Mouse (Mus musculus) G1E (cell line): ENCODE data around the gene Cux1. TPM values are rescaled to one million over a fixed set of nuclear protein-coding genes. Genes with fewer than 3 reads are reported as not detected.

Experiments used
- ATAC-seq: 2 replicates; pipeline ENCODE4 v1.8.0; 2016; ENCODE audit warnings: mild to moderate bottlenecking; ENCODE audit not compliant: insufficient number of reproducible peaks, poor library complexity, low FRiP score, severe bottlenecking; ENCODE audit errors: extremely low read depth
- DNase-seq: peaks from one replicate; pipeline ENCODE4 v3.0.0; 2012; ENCODE audit warnings: low spot score
- H3K27me3 ChIP-seq: 2 replicates; pipeline ENCODE4 v1.6.1; 2012; ENCODE audit warnings: mild to moderate bottlenecking, low read length, inconsistent platforms; ENCODE audit not compliant: insufficient read depth
- H3K36me3 ChIP-seq: replicated peaks from 2 replicates; pipeline ENCODE3; 2012; ENCODE audit warnings: mild to moderate bottlenecking, inconsistent platforms
- H3K4me1 ChIP-seq: 2 replicates; pipeline ENCODE4 v1.6.1; 2012; ENCODE audit warnings: low read depth, low read length, inconsistent platforms, mixed read lengths; ENCODE audit not compliant: insufficient read depth
- H3K4me3 ChIP-seq: 2 replicates; pipeline ENCODE4 v1.5.1; 2012; ENCODE audit warnings: low read depth, mild to moderate bottlenecking, inconsistent platforms, low read length, moderate library complexity, mixed read lengths
- H3K9me3 ChIP-seq: replicated peaks from 2 replicates; pipeline ENCODE4 v1.6.1; 2012; ENCODE audit warnings: inconsistent platforms
- CTCF ChIP-seq: IDR thresholded peaks from 2 replicates; pipeline ENCODE4 v1.5.1; 2012; ENCODE audit warnings: low read depth, low read length, inconsistent platforms, mixed read lengths
- GATA1 ChIP-seq: IDR thresholded peaks from 2 replicates; pipeline ENCODE4 v1.6.1; 2012; ENCODE audit warnings: borderline replicate concordance, low read length, inconsistent platforms, mixed read lengths
- GATA2 ChIP-seq: IDR thresholded peaks from 2 replicates; pipeline ENCODE4 v1.6.1; 2012; ENCODE audit warnings: low read depth, low read length, inconsistent platforms, borderline replicate concordance
- POLR2AphosphoS5 ChIP-seq: IDR thresholded peaks from 2 replicates; pipeline ENCODE4 v1.6.1; 2012; ENCODE audit warnings: low read depth, low read length, inconsistent platforms; ENCODE audit not compliant: insufficient replicate concordance
- TAL1 ChIP-seq: conservative IDR thresholded peaks from 2 replicates; pipeline ENCODE4 v1.6.1; 2012; ENCODE audit warnings: low read depth, low read length, inconsistent platforms, mixed read lengths
- polyA plus RNA-seq: library from polyadenylated mRNA; stranded (reverse); fragments of >175 nt; gene quantifications from 2 replicates; pipeline ENCODE4 v1.2.3, GENCODE M21; 2012
- total RNA-seq, 2 experiments: library from RNA; stranded (forward) in 1 of 2; stranded (reverse) in 1 of 2; fragments of 200-1000 nt in 1 of 2; fragments of >200 nt in 1 of 2; fragmentation: Nextera tagmentation in 1 of 2; gene quantifications; 2 replicates each; pipeline ENCODE4 v1.2.3; 2014 to 2017

Cux1 gene
- total and polyA plus RNA-seq, 3 experiments = 0.03 to 0.11 TPM; not detected in 1

DNA sequence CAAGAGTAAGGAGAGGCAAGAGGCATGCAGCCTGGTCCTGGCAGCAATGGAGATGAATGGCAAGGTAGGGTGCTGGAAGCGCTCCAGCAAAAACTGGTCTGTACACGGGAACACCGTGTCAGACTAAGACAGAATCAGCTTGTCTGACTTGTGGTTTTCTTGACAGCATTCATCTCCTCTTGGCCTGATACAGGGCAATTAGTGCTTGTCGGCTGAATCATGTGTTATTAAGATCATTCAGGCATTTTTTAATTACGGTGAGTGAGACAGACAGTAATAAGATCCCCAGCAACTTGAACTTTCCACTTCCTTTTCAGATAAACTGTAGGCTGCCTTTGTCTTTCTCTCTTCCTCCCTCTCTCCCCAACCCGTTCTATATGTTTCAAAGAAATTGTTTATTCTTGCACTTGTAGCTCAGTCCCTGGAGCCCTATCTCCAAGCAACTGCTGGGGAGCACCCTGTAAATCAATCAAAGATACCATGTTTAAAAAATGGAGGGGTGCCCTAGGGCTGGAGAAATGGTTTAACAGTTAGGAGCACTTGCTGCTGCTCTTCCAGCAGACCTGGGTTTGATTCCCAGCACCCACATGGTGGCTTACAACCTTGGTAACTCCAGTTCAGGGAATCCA, 53.1 kb downstream of the Cux1 start:
- DNase-seq = no peak
- Histone ChIP-seq H3K27me3 (no peaks in the 10 kb centered on the region), H3K4me1 (no peaks in the 10 kb centered on the region), H3K36me3 (no peaks in the 10 kb centered on the region), H3K4me3 (no peak overlapping the region), H3K9me3 (no peaks in the 10 kb centered on the region)
- TF ChIP-seq GATA1 (no peak), GATA2 (no peak), CTCF (no peak), POLR2AphosphoS5 (no peak), TAL1 (no peak)
- ATAC-seq = no peak

DNA sequence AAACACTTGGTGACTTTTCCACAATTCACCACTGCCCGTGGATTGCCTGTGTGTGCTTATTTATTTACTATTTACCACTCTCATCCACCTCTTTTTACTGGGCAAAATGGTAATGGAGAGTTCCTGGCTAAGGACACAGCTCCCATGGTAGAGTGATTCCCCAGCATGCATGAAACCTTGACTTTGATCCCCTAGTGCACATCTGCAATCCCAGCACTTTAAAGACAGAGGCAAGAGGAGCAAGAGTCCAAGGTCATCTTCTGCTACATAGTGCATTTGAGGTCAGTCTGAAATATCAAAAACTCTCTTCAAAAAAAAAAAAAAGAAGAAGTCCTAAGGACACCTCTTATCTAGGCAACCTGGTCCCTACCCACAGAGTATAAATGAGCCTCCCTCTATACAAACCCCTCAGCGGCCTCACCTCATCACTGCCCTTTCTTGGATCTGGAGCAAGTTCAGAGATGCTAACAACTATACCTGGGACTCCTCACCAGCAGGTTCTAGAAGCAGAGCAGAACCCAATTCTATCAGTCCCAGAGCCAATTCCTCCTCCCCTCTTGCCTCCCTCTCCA, 55.1 kb downstream of the Cux1 start:
- DNase-seq (no peak), ATAC-seq (no peak)
- H3K27me3 ChIP-seq = no peaks in the 10 kb centered on the region
- TF ChIP-seq GATA1 (no peak), POLR2AphosphoS5 (no peak), TAL1 (no peak), CTCF (no peak), GATA2 (no peak)
- H3K4me3 ChIP-seq = no peak overlapping the region
- no peaks in the 10 kb centered on the region for H3K4me1 ChIP-seq
- H3K9me3 ChIP-seq = no peaks in the 10 kb centered on the region
- no peaks in the 10 kb centered on the region for H3K36me3 ChIP-seq

DNA sequence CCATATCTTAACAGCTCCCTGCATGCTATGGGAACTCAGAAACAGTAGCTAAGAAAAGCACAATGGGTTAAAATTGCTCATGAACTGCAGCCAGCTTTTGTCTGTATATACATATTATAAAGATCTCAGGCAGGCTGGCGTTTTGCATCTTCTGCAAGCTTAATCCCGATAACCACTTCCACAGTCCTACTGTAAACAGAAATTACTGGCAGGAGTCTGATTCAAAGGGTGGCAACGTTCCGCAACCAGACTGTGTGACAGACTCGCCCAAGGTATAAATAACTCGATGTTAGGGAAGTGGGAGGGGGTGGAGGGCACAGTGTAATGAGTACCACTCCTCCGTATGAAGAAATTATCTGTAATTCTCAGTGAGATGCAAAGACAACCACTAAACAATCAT, 55.9 kb downstream of the Cux1 start:
- ATAC-seq (no peak), DNase-seq (no peak)
- H3K36me3 ChIP-seq = no peaks in the 10 kb centered on the region

DNA sequence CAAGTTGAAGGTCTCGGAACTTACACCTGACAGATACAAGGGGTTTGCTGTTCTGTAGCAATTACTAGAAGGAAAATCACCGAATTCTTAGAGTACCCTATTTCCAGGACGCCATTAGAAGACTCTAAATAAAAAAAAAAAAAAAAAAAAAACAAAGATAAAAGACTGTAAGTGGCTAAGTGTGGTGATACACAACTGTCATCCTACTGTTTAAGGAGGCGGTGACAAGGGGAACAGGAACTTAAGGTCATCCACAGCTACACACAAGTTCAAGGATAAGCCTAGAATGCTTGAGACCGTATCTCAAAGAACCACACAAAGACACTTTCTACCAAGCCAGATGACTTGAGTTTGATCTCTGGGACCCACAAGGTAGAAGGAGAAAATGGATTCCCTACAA, 56.7 kb downstream of the Cux1 start:
- Histone ChIP-seq H3K4me3 (no peak overlapping the region), H3K4me1 (no peaks in the 10 kb centered on the region), H3K9me3 (no peaks in the 10 kb centered on the region), H3K27me3 (no peaks in the 10 kb centered on the region), H3K36me3 (no peaks in the 10 kb centered on the region)
- TF ChIP-seq GATA1 (no peak), GATA2 (no peak), CTCF (no peak), POLR2AphosphoS5 (no peak), TAL1 (no peak)
- no peak for DNase-seq
- no peak for ATAC-seq

More for the DNA sequence above, 55.9 kb downstream of the Cux1 start:
- H3K27me3 ChIP-seq = no peaks in the 10 kb centered on the region
- no peaks in the 10 kb centered on the region for H3K9me3 ChIP-seq
- H3K4me3 ChIP-seq = no peak overlapping the region
- H3K4me1 ChIP-seq = no peaks in the 10 kb centered on the region
- TF ChIP-seq GATA1 (no peak), GATA2 (no peak), TAL1 (no peak), POLR2AphosphoS5 (no peak), CTCF (no peak)

DNA sequence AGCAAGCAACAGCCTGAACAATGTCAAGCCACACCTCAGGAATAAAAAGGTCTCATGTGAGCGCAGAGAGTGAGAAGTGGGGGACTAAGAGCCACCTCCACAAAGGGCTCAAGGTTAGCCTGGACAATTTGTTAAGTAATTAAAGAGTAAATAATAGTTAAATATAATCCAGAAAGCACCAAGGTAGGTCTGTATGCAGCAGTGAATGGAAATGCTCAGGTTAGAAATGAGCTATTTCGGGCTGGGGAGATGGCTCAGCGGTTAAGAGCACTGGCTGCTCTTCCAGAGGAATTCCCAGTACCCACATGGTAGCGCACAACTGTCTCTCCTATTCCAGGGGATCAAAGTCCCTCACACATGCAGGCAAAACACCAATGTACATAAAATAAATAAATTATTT, 59.7 kb downstream of the Cux1 start:
- H3K4me3 ChIP-seq = no peak overlapping the region
- no peak for DNase-seq

DNA sequence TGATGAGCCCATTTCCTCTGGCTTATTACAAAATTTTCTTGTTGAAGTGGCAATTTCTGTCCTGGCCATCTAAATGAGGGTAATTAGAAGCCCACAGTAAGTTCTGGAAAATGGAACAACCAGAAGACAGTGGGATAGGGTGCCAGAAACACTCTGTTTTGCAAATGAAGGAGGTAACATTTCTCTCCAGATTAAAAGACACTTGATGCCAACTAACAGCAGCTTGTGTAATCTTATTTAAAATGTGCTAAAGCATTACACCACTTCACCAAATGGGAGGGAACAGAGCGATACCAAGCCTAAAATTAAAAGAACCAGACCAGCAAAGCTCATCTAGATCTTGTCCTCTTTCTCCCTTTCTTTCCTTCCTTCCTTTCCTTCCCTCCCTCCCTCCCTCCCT, 61.0 kb downstream of the Cux1 start:
- Histone ChIP-seq H3K4me1 (no peaks in the 10 kb centered on the region), H3K27me3 (peaks cover 3% of the 10 kb centered on the region; the same call in 1 of the 2 replicates), H3K4me3 (no peak overlapping the region), H3K36me3 (no peaks in the 10 kb centered on the region), H3K9me3 (no peaks in the 10 kb centered on the region)
- ATAC-seq (no peak), DNase-seq (no peak)
- no peak for TF ChIP-seq CTCF
- no peak for TF ChIP-seq GATA2
- no peak for TF ChIP-seq TAL1
- TF ChIP-seq GATA1 = no peak
- no peak for TF ChIP-seq POLR2AphosphoS5

More for the DNA sequence above, 59.7 kb downstream of the Cux1 start:
- no peaks in the 10 kb centered on the region for H3K36me3 ChIP-seq
- ATAC-seq = no peak
- H3K4me1 ChIP-seq = no peaks in the 10 kb centered on the region
- TF ChIP-seq CTCF (no peak), TAL1 (no peak), GATA1 (no peak), POLR2AphosphoS5 (no peak), GATA2 (no peak)
- H3K9me3 ChIP-seq = no peaks in the 10 kb centered on the region
- H3K27me3 ChIP-seq = peaks cover 3% of the 10 kb centered on the region; the same call in 1 of the 2 replicates
